Mouse (Mus musculus) kidney, adult 9 months (tissue): ENCODE data around the gene Slc4a4.
A peak's percentile ranks its signal among the peaks of the same experiment; 100 is the strongest.
"Not testable (repeated sequence)": the region's sequence is repeated elsewhere in the genome, so short reads cannot be mapped to it uniquely, and the experiment has no call there.

Experiments
- DNase-seq: peaks from one replicate; pipeline ENCODE4 v3.0.0; 2022

Slc4a4 gene

DNA sequence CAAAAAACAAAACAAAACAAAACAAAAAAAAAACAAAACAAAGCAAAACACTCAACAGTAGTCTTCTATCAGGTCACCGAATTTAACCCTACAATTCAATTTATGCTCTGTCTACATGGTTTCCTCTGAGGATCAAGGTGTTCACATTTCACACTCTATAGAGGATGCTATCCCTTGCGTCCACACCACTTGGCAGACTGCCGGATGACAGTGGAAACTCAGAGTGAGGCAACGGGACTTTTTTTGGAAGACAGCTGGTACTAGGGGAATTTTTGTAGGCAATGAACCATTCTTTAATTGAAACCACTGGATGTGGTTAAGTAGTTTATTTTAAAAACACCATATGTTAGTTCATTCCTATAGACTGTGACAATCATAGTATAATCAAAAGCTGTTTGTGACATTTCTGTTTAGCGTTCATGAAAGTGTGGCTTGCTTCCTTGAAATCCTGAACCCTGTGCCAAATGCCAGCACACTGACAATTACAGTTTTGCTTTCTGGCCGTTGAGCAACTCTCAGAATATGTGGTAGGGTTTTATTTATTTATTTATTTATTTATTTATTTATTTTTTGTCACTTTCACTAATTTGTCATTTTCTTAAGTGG, 78.2 kb downstream of the Slc4a4 start:
- DNase-seq: no peak

DNA sequence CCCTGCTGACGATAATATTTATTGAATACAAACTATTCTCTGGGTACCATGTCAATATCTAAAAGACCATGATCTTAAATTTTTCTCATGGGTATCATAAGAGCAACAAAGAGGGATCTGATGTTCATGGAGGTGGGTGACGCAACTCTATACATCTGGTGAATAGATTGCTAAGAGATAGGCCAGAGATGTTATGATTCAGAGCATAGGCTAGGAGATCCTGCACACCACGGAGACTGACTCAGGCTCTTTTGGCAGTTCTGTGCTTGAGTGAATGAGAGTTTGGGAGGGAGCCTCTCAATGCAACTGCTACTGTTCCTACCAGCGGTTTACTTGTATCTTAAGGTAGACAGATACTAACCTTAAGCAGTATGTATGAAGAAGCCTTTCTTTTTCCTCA, 79.9 kb downstream of the Slc4a4 start:
- no peak for DNase-seq

DNA sequence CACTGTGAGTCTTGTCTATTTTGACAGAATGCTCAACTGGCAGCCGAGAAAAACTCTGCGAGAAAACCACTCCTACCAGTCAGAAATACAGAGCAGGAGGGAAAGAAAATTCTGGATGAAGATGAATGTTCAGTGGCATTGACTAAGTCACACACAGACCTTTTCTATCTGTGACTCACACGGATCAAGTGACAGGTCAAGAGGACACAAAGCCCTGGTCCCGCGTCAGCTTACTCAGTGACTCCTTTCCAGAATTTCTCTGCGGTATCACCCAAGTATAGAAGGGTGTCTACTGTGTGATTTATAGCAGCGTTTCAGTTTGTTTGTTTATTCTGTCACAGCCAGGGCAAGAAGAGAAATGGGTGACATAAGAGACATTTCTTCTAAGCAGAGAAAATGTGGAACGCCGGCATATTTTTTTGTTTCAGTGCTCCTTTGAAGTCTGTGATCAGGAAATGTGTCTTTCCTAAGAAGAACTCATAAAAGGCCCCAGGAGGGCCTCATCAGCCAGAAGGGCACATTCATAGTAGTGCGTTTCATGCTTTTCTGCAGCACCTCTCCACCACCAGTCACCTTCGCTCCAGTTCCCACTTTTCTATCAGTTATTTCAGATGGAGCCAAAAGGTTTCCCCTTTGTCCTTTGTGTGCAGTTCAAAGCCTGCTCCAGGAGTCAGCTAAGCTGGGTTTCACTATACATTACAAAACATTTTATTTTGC, 82.5 kb downstream of the Slc4a4 start:
- DNase-seq: no peak

DNA sequence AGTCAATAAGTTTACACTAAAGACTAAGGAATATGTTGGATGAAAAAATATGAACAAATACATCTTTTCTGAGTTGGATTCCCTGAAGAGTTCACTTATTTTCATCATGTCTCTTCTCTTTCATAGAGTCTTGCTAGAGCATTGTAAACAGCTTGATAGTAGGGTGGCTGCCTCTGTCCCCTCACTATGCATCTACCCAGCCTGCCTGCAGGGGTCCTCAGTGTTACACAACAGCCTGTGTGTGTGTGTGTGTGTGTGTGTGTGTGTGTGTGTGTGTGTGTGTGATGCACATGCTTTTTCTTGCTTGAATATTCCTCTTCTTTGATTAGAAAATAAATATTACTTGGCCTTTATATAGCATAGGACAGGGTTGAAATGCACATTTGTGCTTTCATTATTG, 84.9 kb downstream of the Slc4a4 start:
- no peak for DNase-seq

DNA sequence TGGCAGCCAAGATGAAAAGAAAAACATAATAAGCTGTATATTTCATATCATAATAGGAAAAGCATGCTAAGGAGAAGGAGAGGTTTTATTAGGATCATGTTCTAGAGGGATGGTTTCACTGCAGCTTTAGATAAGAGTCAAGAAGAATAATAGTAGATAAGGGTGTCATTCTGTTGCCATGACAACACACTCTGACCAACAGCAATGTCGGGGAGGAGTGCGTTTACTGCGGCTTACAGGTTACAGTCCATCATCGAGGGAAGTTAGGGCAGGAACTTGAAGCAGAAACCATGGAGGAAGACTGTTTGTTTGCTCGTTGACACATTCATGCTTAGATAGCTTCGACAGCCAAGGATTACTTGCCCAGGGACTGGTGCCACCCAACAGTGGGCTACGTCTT, 85.7 kb downstream of the Slc4a4 start:
- DNase-seq: no peak

DNA sequence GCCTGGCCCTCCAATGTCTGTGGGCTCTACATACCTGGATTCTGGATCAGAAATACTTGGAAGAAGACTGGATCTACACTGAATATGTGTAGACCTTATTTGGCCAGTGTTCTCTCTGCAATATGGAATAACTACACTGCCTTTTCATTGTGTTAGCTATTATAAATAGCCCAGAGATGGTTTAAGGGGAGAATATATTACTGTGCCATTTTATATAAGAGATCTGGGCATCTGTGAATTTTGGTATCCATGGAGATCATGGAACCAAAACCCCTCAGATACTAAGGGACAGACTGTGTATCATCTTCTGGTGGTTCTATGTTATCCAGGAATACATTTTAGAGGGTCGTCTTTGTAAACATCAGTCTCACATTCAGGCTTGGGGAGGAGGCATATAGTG, 86.5 kb downstream of the Slc4a4 start:
- DNase-seq: no peak

DNA sequence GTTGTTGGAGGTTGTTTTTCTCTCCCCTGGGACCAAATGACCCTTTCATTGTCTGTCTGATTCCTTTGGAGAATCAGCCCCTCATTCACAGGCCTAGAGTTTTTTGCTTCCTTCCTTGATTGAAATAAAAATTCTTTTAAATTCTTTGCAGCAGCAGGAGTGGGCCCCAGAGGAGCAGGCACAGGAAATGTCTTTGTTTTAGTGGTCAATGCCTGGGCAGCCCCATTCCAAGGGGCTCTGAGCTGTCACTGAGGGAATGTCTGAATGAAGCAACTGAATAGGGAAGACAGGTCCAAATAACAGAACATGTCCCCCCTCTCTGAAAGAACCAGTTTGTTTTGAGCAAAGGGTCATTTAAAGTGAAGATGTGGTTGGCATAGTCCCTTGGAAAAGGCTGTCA, 89.1 kb downstream of the Slc4a4 start:
- no peak for DNase-seq

DNA sequence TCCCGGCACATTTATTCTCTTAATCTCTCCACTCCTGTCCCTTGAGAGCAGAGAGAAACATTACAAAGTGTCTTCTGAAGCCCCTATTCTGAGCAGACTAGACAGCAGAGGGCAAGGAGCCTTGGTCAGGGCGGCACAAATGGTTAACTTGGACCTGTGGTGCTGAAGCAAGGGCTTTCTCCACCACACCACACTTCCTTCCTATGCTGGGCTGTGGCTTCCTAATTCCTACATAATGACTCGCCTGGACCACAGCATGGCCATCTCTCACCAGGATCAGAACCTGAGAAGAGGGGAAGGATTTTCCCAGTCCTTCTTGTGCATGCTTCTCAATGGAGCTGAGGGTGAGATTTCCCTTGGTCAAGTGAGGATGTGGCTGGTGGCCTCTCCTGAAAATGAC, 89.8 kb downstream of the Slc4a4 start:
- DNase-seq: no peak

DNA sequence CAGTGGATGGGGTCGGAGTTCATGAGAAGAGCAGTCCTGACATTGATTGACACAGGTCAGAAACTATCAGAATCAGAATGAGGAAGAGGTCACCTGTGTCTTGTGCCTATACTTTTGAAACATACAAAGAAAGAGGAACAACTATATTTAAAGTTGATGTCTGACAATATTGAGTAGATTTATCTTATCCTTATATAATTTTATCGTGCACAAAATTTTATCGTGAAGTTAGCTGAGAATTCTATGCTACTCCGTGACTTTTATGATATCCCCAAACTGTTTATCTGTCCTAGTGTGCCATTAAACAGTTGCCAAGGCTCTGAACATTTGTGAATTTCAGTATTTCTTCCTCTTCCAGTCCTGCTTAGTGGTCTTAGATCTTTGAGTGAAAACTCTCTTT, 94.1 kb downstream of the Slc4a4 start:
- no peak for DNase-seq

DNA sequence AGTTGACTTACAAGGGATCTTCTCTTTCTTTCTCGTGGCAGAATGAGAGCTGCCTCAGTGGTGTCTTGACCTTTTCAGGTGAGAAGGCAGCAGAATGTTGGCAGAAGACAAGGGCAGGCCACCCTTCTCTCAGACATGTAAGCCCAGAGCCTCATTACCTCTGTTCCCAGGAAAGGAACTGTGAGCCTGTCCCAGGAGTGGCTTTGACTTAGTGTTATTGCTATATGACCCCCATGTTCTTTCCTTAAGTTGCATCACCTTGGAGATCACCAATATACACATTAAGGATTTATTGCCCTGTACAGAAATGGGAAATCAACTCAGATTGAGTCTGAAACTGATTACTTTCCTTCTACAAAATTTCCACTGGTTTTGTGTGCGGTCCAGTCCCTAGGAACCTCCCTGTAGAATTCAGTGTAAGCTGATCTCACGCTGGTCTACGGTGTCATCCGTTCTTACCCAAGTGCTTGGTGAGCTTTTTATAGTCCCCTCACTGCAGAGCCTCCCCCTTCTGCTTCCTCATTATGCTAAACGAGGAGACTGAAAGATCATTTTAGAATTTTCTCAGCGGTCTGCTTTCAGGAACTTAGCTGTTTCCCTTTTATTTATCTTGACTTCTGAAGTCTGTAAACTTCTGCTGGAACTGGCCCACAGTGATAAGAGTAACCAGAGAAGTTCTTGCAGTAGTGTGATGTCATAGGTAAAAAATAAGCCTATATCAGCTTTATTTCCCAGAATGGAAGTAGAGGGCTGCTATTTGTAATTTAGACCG, 94.8 kb downstream of the Slc4a4 start:
- no peak for DNase-seq

DNA sequence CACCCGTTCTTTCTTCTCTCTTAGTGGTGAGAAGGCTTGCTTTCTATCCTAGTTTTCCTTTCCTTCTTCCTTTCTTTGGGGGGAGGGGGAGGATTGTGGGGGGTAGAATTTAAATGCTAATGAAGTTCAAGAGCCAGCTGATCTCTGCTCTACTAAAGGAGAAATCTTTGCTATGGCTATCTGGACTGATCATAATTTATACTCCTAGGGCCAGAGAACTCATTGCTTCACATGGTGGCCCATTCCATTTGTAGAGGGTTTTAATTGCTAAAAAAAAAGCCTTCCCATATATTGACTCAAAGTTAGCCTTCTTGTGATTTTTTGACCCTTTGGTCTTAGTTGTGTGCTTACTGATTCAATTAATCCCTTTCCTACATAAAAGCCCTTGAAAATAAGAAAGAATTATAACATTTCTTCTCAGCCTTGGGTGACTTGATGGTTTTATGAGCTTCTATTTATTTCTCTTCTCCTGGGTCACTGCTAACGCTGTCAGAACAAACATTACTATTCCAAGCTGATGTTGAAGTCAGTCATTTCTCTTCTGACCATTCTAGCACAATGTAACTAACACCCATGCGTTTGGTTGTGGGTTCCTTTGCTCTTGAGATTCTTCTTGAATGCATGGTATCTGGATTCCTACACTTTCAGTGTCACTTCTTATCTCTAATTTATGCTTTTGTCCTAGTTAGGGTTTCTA, 95.6 kb downstream of the Slc4a4 start:
- DNase-seq: no peak

DNA sequence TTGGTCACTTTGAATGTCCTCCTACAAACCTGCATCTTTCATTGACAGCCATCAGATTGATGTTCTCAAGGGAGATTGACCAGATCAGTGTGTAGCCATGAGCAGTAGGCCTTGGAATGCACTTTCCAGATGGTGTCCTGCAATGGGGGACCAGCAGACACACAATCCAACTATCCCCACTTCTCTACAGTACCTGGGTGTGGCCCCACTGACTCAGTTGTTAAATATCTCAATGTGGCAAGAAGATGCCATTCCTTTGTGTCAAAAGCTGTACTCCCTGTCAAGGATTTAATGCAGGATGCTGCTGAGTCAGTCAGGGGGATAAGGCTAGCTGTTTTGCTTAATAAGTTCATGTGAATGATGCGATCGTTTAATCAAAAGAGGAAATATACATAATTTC, 96.6 kb downstream of the Slc4a4 start:
- DNase-seq: no peak

DNA sequence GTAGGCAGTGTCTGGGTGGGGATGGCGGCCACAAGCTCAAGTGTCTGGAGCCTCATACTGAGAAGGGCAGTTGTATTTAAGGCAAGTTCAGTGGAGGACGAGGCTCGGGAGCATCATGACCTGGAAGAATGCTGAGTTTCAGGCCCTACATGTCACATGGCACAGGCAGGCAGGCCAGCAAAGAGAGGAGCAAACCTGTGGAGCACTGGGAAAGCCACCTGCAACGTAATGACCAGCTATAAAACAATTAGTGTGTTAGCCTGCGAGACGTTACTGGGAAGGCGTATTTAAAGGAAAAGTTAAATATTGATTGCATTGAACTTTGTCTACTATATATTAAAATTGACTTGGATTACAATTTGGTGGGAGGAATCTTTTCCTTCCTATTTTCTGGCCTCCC, 97.0 kb downstream of the Slc4a4 start:
- DNase-seq: no peak

DNA sequence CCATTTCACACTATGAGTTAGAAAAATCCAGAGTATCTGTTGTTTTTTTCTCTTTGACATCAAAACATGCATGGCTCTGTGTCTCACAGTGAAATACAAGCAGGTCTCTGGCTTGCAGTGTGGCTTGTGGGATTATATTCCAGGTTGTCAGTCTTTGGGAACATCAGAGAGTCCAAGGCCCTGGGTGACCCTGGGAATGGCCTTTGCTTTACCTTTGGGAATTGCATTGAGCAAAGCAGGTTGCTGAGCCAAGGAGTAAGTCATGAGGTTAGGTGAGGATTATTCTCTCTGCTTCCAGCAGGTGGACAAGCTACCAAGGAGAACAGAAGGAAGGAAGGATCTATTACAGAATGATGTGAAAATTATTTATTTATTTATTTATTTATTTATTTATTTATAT, 102.4 kb downstream of the Slc4a4 start:
- peak; percentile 54 for DNase-seq

DNA sequence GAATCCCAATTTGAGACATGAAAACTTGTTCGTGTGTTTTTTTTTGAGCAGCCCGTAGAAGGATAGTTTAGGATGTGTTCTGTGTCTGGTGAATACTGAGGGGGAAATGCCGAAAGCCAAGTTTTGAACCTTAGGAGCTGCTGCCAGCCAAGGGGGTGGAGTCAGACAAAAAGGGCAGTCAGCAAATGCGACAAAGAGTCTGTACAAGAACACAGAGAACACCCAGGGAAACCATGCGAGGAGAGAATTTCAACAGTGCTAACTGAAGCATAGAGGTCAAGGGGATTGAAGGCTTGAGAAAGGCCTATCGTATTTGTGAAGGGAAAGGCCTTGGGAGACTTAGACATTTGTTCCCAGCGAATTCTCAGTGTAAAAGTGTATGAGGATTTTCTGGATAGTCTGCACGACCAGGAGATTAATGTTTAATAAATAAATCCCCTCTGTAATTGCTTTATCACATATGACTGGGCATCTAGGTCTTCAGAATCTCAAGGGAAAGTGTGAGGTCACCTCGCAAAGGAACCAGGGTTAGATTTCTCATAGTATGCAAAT, 103.7 kb downstream of the Slc4a4 start:
- DNase-seq: peak; percentile 92

DNA sequence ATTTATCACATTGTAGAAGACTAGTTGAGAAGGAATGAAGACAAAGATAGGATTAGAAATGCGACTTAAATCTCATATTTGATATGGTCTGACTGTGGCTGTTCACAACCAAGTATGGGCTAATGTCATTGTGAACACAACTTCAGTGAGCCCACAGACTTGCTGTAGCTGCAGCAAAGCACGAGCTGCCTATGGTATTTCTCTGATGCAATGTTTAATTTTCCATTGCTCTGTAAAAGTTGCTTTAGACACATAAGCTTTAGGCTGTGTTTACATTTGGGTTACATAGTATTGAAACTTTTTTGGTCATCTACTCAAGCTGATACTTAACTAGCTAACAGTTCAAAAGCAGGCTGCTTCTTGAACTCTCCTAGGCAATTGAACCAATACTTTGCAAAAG, 104.7 kb downstream of the Slc4a4 start:
- DNase-seq: not testable (repeated sequence)

DNA sequence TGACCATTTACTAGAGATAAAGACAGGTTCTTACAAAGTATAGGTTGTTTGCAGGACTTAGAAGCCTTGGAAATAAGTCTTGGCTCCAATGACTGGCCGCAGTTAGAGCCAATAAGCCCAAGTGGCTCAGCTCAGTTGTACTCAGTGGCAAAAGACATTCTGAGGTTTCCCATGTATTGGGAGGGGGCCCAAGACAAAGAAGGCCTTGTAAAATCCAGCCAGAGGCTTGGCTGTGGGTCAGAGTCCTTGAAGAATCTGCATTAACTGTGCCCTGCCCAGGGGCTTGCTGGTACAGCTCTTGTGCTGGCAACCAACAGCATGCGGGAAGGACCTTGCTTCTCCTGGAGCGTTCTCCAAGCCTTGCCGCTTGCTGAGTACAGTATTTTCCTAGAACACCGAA, 107.9 kb downstream of the Slc4a4 start:
- DNase-seq: no peak

DNA sequence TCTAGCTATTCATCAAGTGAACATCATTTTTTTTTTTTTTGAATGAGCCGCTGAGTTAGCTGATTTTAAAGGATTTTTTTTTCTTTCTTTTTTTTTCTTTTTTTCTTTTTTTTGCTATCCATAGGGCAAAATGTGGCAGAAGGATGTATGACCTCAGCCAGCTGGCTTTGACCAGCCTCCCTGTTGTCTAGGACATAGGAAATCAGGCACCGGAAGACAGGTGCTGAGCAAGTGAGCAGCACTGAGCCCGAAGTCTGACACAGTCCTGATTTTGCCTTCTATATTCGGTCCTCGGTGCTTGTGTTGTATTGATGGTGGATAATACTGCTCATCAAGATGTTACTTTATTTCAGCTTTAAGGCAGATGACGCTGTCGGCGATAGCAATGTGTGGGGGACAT, 109.6 kb downstream of the Slc4a4 start:
- DNase-seq: no peak

DNA sequence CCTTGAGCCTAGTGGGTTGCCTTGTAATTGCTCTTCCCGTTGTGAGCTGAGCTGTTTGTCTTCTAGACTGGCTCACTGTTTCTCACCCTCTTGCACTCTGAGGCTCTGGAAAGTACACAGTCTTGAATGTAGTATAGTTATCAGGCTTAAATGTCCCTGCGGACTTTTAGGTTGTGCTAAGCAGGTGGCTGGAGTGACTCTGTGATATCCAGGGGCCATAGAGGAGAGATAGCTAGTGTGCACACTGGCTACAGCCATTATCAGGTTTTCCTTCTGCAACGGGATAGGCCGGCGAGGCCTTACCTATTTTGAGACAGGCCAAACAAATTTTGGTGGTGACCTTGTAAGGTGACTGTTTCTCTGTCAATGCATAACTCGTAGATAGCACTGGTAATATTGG, 110.7 kb downstream of the Slc4a4 start:
- no peak for DNase-seq

DNA sequence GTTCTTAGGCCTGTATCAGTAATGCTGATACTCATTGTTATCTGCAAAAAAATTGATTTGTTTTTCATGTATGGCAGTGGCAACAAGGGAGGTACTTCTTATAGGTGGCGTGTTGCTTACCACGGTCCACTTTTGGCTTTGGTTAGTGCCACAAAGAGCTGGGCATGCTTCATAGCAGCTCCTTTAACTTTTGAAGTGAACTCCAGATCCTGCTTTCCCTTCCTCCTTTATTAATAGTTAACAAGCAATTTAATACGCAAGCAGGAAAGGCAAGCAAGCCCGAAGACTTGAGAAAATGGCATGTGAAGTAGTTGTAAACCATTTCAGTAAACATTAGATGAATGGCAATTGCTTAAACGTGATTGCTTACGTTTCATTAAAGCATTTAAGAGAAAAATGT, 113.2 kb downstream of the Slc4a4 start:
- DNase-seq: peak; percentile 74

DNA sequence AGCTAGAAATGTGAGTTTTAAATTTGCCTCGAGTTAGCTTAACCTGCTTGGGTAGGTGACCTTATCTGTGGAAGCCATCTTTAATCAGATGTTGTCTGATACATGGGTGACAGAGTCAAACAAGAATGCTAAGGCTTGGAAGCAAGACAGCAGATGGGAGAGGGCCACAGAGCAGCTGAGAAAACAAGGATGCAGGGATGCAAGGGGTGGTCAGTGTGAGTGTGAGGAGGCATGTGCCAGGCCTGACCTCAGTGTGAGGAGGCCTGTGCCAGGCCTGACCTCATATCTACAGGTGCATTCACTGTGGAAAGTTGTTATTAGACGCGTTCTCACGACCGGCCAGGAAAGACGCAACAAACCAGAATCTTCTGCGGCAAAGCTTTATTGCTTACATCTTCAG, 114.0 kb downstream of the Slc4a4 start:
- no peak for DNase-seq

DNA sequence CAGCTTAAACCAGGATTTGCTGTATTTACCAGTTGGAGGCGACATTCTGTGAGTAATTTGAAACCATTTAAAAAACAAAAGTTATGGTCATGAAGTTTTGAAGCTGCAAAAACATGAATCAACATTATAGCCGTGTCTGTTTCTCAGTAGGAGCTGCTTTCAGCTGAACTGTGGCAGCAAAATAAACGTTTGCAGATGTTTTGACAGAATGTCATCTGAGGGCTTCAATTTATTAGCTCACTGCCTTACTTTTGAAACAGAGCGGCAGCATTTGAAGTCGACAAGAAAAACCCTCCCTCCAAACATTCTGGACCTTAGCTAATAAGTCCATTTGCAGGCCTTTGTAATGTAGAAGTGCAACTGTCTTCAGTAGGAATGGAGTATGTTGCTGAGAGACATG, 123.5 kb downstream of the Slc4a4 start:
- DNase-seq: no peak

DNA sequence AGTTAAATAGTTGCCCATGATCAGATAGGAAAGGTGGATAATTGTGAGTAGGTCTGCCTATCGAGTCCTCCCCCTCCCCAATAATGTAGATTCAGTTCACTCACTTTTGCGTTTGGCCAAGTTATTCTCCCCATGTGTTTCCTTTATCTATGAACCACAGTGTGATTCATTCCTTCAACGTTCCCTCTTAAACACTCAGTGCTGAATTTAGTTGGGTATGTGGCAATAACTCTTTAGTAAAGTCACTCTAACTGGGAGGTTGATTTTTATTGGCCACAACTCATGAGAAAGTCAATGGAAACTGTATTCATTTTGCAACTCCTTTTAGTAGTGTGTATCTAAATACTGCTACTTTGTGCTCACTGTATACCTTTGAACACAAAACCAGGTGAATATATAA, 125.8 kb downstream of the Slc4a4 start:
- no peak for DNase-seq
